Mouse (Mus musculus) erythroblast, adult 5-6 weeks (primary cell): ENCODE measurements around the gene Socs2. TPM values are rescaled to one million over a fixed set of nuclear protein-coding genes. Genes with fewer than 3 reads are reported as not detected.
"Not testable (repeated sequence)": the region's sequence is repeated elsewhere in the genome, so short reads cannot be mapped to it uniquely, and the experiment has no call there.

Experiments used
- ATAC-seq: replicated peaks from 2 replicates; pipeline ENCODE4 v1.8.0; 2016; ENCODE audit warnings: moderate number of reproducible peaks, mild to moderate bottlenecking, moderate TSS enrichment, inconsistent platforms; ENCODE audit not compliant: poor library complexity, low FRiP score, severe bottlenecking
- total RNA-seq, 2 experiments: library from RNA; stranded (forward) in 1 of 2; stranded (reverse) in 1 of 2; fragments of 150-400 nt in 1 of 2; fragments of 200-764, 138-1000 nt in 1 of 2; gene quantifications; 2 replicates each; pipeline versions ENCODE4 v1.2.3 to v1.2.4; 2015 to 2017; ENCODE audit warnings: low replicate concordance in 2 of 2

Socs2 gene
- total RNA-seq, 2 experiments from 2014 or later = not detected

GRCm38 (mm10) chr10:95397191-95397835 is 19.7 kb downstream of the Socs2 start:
- no peak for ATAC-seq

GRCm38 (mm10) chr10:95396356-95396755 is 20.6 kb downstream of the Socs2 start:
- no peak for ATAC-seq

GRCm38 (mm10) chr10:95394819-95395812 is 21.9 kb downstream of the Socs2 start:
- no peak for ATAC-seq

DNA sequence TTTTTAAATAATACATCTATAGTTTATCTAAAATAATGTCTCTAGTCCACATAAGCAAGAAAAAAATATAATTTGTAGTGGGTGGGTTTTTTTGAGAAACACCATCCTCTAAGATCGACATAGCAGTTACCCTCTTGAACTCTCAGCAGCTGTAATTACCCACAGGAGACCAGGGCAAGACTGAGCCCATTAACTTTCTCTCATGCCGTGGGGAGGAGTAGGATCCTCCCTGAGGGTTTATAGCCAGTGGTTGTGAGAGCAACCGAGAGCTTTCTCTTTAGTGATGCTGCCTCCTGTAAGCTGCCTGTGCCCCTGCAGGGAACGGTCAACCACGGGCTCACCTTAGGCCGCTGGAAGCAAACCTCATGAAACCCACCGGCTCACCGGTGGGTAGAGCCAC is 24.9 kb downstream of the Socs2 start:
- no peak for ATAC-seq

GRCm38 (mm10) chr10:95390871-95391270 is 26.1 kb downstream of the Socs2 start:
- ATAC-seq = no peak

- not testable (repeated sequence) for ATAC-seq
Observed at GRCm38 (mm10) chr10:95389805-95390204, 27.2 kb downstream of the Socs2 start.

GRCm38 (mm10) chr10:95388821-95389477 is 28.0 kb downstream of the Socs2 start:
- no peak for ATAC-seq

GRCm38 (mm10) chr10:95386527-95386926 is 30.5 kb downstream of the Socs2 start:
- ATAC-seq = no peak

DNA sequence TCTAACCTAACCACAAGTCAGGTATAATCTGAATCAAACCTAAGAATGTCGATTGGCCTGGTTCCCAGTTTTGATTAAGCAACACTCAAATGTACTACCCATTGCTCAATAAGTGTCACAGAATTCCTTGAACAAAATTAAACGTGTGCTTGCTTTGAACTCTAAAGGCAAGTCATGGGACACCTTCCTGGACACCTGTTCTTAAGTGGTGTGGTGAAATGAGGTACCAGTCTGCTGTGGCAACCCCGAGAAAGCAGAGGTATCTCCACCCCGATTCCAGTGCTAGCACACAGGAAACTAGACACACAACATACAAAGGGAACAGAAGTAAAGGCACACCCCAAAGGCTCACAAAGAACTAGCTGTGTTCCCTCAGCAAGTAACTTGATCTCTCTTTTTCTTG is 31.2 kb downstream of the Socs2 start:
- ATAC-seq = no peak

DNA sequence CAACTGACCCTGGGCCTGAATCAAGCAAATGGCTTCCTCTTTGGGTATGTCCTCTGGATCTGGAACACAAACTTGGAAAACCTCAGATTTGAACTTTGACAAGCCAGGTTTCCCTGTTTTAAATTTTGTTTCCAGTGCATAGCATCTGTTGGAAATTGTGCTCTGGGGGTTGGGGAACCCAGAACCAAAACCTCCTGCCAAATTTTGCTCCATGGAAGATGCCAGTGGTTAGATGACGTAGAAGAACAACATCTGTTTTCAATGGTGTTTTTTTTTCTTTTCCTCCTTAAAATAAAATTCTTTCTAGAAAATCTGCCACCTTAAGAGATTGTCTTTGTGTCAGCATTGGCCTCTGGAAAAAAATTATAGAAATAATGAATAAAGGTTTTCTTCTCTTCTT is 31.9 kb downstream of the Socs2 start:
- ATAC-seq = no peak

GRCm38 (mm10) chr10:95384446-95384845 is 32.5 kb downstream of the Socs2 start:
- ATAC-seq = no peak

- ATAC-seq = no peak
Observed at GRCm38 (mm10) chr10:95373340-95373739, 43.6 kb downstream of the Socs2 start.

GRCm38 (mm10) chr10:95371942-95372341 is 45.0 kb downstream of the Socs2 start:
- no peak for ATAC-seq

DNA sequence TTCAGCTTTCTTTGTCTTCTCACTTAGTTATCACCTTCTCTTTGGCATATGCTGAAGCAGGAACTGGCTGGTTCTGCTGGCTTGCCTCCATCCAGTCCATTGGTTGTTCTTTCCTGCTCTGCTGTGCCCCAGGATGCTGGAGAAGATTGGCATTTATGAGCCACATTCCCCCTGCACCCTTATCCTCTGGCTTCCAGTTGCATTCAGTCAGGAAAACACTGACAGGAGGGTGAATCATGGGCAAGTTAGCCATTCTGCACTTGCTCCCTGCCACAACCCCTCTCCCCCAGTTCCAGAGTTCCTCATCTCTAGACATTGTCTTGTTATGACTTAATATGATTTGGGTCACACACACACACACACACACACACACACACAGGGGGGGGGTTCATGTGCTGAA is 47.8 kb downstream of the Socs2 start:
- no peak for ATAC-seq

- ATAC-seq = no peak
Observed at GRCm38 (mm10) chr10:95368151-95368550, 48.8 kb downstream of the Socs2 start.

- no peak for ATAC-seq
Observed at GRCm38 (mm10) chr10:95367661-95368089, 49.3 kb downstream of the Socs2 start.

- ATAC-seq = no peak
Observed at GRCm38 (mm10) chr10:95367241-95367640, 49.7 kb downstream of the Socs2 start.

DNA sequence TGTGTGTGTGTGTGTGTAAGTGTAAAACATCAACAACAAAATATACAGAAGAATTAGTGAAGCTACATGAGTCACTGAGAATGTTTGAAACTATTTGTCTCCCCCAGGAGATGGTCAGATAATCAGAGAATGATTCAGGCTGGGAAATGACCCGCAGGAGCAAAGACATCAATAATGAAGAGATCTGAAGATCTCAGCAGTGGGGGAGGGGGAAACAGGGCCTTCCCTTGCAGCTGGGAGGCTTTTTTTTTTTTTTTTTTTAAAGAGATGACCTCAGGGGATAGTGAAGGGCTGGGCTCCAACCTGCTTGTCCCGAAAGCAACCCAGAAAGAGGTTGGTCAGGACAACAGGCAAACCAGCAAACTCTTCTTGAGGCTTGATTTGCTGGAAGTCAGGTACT is 54.7 kb downstream of the Socs2 start:
- ATAC-seq = no peak

DNA sequence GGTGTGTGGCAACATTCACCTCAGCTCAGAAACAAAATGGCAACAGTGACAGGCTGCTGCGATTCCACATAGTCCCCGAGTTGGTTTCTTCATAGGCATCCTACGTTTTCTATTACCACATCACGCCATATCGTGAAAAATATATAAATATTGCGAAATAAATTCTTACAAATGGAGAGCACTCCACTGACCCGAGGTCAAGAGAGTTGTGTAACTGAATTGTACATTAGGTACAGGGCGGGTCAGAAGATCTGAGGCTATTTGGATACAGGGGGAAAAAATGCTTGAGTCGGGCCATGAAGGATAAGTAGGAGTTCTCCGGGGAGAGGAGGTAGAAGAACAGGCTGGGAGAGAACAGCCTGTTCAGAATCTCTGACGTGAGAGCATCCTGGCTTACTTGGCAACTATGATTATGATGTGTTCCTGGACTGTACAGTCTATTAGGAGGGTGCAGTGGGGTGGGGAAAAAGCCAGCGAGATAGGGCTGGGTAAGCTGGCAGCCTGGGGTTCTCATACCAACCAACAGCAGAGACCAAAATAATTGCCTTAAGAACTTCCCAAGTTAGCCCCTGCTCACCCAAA is 55.6 kb downstream of the Socs2 start:
- no peak for ATAC-seq

DNA sequence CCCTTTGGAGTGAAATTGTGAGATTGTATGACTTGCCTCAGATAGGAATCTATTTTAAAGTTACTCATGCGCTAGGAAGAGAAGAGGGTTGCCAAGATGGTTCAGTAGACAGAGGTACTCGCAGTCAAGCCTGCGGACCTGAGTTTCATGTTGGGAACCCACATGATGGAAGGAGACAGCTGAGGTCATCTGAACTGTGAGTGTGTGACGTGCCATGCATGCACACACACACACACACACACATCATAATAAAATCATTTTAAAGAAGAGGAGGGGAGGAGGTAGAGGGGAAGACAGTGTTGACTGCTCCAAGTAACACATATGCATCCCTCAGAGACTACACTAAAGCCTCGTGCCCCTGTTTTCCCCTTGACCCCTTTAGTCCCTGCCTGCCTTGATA is 56.9 kb downstream of the Socs2 start:
- no peak for ATAC-seq
